Mouse (Mus musculus) right cerebral cortex, adult 18-20 months (tissue): Measurements from ENCODE around the gene Naa35.

ENCODE experiments used
- DNase-seq: peaks from one replicate; pipeline ENCODE4 v3.0.0; 2022; ENCODE audit warnings: mixed read lengths

Gene Naa35

DNA sequence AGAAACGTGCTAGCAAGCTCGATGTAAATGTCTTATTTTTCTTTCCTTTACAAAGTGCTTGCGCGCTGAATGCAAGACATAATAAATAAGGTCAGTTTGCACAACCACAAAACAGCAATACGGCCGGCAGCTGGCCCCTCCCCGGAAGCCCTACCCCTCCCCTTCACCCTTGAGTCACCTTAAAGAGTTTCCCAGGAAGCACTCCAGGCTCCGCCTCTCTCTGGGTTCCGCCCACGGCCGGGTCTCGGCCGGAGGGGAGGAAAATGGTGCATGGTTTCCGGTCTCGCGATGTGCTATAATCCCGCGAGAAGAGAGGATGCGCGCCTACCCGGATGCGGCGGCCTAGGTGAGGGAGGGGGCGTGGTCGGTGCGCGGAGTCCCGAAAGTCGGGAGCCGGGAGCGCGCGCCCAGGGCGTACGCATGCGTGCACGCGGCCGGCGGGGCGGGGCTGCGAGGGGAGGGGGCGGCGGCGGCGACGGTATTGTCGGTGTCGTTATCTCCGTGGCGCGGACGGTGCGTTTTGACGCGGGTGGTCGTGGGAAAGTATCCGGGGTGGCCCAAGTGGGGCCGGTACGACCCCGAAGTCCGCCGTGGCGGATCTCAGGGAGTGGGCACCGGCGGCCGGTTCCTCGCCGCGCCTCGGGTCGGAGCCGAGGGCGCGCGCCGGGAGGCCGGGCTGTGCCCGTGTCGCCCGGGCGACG is at the start of gene Naa35, which contains the start of gene Agtpbp1:
TSS of gene Naa35 (plus strand) at position 313 of the 701 bp plus-strand sequence.
TSS of gene Agtpbp1 (minus strand) at position 281 of the 701 bp plus-strand sequence.
- DNase-seq: peak; percentile 99

DNA sequence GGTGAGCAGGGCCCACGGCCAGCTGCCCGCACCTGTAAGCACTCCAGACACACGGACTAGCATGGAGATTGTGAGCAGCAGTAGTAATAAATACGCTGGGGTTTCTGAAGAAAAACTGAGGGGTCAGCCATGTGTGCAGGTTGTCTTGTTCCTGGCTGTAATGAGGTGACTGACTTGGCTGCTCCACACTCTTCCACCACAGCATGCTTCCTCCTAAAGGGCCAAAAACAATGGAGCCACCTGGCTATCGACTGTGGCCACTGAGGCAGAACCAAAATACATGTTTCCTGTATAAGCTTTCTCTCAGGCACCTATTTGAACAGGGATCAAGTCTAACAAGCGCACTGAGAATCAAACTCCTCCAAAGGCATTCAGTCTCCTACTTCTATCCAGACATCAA is 49.3 kb upstream of the Naa35 start:
- DNase-seq: no peak

DNA sequence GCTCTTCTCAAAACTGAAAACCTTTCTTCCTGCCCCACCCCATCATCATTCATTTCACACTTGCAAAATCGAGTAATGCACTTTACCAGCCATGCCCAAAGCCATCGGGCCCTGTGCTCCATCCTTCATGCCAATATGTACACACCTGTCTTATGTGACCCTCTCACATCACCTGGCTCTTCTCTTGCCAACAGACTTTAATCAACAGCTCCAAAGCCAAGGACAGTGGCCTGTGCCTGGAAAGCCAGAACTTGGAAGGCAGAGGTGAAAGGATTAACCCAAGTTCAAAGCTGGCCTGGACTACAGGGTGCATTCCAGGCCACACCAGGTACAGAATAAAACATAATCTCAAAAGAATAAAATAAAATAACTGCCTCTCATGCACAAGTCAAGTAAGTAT is 48.4 kb upstream of the Naa35 start:
- DNase-seq: no peak

DNA sequence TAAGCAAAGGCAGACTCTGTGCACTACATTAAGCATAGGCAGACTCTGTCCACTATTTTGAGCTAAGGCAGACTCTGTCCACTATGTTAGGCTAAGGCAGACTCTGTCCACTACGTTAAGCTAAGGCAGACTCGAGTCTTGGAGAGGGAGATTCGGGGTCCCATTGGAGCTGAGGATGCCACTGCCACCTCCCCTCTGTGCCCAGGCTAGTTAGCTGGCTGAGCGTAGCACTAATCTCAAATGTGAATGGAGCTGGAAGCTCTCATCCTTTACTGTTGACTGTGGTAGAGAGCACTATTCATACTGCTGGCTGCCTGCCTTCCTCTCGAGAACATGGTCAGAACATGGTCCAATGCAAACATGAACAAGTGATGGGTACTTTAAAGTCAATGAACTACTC is 46.4 kb upstream of the Naa35 start:
- no peak for DNase-seq

DNA sequence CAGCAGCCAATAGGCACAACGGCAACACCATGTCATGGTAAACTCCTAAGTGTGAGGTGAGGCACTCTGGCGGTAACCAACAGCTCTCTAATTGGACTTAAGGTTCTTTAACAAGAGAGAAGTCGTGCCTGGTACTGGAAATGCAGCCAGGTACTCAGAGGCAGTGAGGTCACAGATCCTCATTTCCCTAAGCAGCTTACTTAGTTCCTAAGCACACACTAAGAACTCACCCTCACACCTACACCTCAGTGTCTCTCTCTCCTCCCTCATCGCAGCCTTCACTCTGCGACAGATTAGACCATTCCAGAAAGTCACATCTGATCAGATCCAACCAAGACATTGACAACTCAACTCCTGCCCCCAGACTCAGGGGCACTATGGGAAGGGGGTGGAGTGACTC is 45.0 kb upstream of the Naa35 start:
- no peak for DNase-seq

DNA sequence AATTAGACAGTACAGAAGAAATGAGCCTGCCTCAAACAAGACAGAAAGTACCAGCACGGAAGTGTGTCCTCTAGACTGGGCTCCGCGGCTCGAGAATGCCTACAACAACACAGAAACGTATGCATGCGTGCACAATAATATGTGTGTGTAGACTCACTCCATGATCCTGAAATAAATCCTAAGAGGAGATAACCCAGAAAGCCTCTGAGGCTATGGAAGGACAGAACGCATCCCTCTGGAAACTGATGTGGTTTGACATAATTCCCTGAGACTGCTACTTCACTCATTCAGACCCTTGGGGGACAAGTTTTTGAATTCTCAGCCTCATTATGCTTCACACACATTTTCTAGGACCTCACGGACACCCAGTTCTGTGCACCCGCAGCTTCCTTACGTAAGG is 42.6 kb upstream of the Naa35 start:
- no peak for DNase-seq

DNA sequence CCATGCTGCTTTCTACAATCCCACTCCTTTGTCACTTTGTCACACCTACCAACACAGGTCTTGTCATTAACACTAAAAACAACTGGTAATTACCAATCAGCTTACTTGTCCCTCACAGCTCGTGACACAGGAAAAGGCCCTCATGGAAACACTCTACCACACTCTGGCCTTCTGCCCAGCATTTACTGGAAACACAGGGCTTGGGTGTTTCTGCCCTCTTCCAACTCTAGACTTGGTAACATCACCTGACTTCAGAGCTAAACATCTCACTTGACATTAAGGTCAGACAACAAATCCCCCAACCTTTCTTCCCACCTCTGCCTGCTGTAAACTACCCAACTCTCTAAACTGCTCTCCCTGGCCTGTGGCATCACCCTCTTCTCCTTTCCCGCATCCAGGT is 38.0 kb upstream of the Naa35 start:
- DNase-seq: no peak

DNA sequence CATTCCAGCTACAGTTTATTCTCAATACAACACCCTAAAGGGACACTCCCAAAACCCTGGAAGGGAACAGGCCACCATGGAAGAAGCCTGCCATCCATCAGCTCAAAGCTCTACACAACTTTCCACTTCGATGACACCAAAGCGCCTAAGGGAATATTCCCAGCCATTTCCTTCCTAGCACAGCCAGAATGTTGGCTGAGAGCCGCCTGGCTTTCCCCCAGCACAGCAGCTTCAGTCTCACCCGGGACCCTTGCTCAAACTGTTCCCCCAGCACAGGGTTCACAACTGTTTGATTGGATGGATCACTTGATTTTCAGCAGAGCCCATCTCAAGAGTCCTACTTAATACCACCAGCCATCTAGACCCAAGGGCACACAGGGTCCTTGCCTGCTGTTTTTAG is 37.3 kb upstream of the Naa35 start:
- DNase-seq: no peak

DNA sequence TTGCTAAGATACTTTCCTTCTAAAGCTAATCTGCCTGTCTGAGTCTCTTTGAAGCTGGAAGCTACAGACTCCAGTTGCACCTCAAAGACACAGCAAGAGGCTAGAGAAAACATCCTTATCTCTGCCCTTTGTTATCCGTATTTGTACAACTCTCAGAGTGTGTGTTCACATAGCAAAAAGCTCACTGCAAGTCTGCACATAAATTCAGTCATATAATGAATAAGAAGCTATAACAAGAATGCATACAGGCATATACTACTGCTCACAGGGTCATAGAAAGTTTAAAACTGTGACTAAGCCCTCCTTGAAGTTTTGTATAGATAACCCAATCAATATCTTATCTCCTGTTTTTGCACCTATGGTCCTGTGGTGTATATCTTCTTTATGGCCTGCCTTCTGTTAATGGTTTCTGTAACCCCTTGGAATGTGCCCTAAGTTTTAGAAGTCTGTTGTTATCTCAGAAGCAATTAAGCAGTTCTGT is 35.7 kb upstream of the Naa35 start:
- no peak for DNase-seq

DNA sequence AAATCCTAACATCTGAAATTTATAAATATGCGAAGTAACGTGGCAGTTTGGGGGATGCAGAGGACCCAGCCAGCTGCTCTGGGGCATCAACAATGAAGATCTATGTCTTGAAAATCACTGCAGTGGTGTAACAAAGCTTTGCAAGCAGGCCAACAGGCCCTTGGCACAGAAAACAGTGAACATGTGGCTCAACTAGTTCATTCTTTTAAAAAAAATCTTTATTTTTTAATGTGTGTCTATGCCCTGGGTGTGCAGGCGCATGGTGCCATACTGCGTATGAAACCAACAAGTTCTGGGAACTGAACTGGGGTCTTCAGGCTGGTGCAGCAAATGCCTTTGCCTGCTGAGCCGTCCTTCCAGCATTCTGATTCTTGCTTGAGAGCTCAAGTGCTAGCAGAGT is 32.8 kb upstream of the Naa35 start:
- DNase-seq: no peak

DNA sequence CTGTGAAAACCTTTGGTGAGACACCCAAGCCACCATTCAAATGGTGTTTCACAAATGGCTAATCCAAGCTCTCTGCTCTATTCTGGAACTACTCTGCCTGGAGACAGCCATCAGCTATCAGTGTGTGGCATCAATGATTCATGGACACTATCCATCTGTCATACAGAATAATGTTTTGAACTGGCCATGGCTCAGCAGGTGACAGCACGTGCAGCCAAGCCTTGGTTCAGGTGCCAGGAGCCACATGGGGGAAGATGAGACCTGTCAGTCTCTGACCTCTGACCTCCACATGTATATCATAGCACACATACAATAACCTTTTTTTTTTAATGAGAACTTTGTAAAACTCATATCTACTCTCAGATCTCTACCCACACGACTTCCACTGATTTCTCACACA is 32.3 kb upstream of the Naa35 start:
- DNase-seq: no peak

DNA sequence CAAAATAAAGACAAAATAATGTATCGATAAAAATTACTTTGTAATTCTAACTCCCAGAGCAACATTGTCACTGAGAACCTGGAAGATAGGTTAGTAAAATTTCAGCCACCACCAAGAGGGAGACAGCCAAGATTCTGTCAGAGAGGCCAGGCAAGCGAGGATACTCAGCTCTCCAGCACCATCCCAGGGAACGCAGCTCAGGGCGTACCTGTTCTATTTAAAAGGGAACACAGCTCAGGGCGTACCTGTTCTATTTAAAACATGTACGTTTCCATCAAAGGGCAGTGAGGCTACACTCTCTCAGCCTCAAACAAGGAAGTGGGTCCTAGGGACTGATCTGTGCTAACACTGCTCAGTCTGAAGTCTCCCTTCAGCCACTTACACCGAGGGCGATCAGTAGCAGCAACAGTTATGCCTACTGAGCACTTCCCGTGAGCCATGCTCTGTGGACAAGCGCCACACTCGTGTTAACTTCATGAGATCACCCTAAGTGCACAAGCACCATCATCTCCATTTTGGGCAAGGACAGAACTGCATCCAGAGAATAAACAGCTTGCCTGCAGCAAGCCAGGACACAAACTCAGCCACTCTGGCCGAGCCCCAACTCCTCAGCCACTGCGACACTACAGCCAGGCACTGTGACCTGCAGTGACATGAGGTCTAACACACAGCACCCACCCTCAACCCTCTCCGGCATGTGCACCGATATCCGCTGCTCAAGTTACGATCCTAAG is 30.1 kb upstream of the Naa35 start:
- no peak for DNase-seq

DNA sequence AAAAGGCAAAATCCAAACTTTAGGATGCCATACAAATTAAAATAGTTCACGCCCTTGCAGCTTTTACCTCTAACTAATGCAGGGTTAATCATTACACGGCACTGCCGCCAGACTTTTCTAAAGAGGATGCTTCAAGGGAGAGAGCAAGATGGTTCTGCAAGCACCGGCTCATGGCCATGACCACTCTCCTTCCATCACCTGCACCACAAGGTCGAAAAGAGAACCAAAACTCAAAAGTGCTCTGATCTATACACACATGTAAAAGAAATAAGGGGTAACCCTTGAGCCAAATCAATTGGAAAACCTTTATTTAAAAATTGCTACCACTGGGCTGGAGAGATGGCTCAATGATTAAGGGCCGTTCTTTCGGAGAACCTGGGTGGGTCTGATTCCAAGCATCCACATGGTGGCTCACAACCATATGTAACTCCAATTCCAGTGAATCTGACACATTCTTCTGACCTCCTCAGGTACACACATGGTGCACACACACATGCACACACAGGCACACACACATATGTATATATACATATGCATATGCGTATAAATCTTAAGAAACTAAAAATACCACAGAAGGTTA is 29.4 kb upstream of the Naa35 start:
- DNase-seq: no peak

DNA sequence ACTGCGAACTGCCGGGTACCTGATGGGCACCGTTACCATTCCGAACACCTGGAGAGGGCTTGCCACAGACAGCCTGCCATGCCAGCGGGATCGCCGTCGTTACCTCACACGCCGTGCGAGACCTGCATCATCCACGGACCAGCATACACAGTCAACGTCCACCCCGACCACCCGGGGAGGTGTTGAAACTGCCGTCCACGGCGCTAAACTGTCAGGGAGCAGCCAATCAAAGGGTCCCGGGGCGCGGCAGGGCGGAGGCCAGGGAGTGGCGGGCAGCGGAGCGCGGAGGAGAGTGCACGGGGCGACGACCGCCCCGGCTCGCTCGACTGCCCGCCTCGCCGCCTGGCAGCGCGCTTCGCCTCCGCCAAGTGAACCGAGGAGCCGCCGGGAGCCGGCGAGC is 28.4 kb upstream of the Naa35 start:
- DNase-seq: peak; percentile 38

DNA sequence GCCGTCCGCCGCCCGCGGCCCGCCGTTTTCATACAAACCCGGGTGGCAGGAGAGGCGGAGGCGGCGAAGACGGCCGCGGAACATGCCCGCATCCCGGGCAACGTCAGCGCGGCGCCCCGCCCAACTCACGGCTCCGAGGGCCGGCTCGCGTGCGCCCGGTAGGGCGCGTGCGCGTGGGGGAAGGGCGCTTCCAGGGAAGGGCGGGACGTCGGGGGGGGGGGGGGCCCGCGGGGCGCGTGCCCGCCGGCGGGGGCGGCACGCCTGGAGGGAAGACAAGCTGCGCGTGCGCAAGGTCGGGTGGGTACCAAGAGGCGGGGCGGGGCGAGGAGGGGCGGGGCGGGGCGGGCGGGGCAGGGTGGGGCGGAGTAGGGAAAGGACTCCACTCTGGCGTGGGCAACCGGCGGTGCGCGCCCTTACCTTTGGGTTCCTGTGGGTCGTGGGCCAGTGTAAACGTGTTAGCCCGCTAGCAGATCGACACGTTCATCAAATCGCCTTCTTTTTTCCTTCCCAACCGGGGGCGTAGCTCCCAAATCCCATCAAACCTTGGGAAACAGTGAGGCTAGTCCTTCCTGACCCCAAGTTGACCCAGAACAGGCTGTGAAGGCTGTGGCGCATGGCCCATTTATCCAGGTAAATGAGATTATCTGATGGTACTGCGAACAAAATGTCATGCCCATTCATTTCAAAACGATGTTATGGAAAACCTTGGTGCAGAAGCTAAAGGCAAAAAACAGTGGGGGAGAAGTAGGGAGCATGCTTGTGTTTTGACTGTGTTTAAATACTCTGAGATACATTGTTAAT is 27.7 kb upstream of the Naa35 start:
- peak; percentile 91 for DNase-seq

DNA sequence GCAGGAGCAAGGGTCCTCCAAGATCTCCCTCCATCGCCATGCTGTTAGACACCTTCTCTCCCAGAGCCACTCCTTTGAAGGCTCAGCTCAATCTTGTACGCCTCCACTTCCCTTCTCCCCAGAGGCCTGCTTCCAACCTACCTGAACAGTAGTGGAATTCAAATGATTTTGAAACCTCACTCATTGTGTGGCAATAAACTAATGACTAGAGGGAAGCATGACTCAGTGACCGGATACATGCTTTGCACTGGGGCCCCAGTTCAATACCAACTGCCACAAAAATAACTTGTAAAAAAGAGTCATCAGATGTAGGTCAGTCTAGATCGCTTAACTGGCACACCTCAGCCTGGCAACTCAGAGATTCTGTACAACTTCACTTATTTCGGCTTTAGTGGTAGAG is 26.3 kb upstream of the Naa35 start:
- no peak for DNase-seq

DNA sequence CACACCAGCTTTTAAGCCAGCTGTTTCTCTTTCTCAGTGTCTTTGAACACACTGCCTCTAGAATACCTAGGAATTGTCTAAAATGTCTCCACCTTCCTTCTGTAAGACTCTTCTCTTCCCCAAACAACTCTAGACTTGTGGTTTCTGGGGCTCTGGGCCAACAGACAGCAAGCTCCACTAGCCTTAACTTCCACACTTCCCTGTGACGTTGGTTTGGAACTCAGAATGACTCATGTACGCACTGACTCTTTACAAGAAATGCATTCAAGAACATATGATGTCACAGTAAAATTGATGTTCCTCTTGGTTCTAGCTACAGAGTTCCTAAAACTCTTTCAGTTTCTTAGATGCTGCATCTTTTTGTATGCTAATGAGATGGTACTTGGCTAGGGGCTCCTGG is 22.6 kb upstream of the Naa35 start:
- no peak for DNase-seq

DNA sequence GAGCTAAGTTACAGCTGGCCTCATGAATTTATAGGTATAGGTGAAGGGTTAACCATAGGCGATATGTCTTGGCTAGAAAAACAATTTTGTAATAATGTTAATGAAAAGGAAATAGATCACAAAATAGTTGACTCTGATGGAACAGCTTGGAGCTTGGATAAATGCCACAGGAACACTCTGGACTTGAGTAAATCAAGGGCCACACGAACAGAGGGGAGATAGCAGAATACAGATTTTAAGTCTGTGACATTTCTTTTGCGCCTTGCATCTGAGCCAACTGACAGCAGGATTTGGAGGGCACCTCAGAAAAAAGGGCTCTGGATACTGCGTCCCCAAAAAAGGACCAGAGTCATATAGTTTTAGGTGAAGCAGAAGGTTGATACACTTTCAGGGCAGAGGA is 20.6 kb upstream of the Naa35 start:
- DNase-seq: no peak

DNA sequence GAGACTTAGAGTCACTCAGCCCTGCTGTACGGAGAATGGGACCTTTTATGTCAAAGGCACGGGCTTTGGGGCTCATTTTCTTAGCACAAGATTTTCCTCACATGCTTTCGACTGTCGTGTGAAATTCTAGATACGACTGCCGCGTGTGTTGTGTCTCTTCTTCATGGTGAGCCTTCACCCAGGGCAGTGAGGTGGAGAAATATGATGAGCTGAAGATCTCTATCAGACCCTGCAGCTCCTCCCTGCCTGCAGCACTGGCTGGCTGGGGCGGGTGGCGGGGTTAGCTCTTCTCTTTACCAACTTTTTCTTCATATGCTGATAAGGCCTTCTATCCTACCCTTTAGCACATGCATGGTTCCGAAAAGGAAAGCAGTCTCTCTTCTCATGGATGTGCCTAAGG is 20.1 kb upstream of the Naa35 start:
- DNase-seq: no peak

DNA sequence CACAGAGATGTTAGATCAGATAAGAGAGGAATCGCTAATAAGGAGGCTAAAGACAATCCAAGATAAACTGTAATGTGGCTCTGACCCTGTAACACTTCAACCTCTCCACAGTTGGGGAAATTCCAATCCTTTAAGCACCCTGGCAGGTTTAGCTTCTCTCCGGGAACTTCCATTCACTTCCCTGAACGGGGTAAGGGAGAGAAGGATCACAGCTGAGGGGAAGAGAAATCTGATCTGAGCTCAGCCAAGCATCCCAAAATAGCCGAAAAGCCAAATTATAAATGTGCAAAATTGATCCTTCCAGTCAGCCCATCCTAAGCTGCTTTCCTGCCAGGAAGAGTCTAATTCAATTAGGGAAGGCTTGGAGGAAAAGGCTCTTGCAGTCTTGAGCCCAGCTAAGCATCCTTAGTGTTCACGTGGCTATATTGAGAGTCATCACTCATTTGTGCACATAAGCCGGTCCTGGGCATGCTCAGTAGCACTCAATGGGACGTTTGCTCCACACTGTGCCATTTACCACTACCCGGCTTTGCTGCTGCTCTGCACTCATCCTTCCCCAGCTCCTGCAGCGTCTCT is 19.0 kb upstream of the Naa35 start:
- DNase-seq: no peak

DNA sequence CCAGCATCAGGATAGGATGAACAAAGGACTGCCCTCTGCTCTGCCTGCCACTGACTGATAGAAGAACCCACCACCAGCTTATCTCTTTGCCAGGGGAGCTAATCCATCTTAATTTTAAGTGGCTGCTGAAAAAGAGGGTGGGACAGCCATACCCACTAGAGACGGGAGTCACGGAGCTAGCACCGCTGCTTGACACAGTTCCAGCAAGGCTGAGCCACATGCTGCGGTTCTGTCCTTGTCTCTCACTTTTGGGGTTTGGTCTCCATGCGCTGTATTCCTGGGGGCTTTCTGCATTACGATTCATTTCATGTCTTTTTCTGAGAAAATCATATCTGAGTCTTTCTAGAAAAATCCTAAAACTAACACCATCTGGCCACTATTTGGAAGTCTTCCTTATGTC is 14.0 kb upstream of the Naa35 start:
- no peak for DNase-seq

DNA sequence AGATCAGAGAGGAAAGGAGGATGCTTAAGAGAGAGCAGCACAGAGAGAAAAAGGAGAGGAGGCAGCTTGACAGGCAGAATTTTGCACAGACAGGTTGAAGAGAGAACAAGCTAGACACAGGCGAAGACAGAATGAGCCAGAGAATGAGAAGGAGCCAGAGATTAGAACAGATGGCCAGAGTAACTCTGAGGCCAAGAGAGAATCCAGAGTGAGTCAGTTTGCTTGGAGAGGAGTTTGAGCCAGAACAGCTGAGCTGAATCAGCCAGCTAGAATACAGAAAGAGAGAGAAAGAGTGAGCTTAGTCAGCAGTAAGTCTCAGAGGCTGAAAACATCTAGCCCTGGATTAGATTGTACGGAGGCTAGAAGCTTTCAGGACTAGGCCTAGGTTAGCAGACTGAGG is 12.5 kb upstream of the Naa35 start:
- DNase-seq: peak; percentile 82

DNA sequence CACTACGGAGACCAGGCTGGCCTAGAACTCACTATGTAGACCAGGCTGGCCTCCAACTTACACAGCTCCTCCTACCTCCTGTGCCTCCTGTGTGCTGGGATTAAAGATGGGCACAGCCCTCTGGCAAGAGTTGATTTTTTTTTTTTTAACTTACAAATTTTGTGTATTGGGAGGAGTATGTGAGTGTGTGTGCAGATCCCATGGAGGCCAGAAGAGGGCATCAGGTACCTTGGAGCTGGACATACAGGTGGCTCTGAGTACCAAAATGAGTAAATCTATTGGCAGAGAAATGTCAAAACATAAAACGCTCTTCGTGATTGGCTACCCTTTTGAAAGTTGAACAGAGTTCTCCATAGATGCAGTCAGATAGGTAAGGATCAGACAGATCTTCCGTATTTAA is 4.1 kb upstream of the Naa35 start:
- no peak for DNase-seq
